Mouse (Mus musculus): Measurements from ENCODE around the gene Calm2. TPM values are rescaled to one million over a fixed set of nuclear protein-coding genes. Genes with fewer than 3 reads are reported as not detected.
A peak's percentile ranks its signal among the peaks of the same experiment; 100 is the strongest.

The Calm2 gene
- total RNA-seq, 2 experiments from 2014 or later: 477 to 1,690 TPM

- ATAC-seq (replicated peaks; ENCODE audit: poor library complexity, severe bottlenecking): no peak
Observed at GRCm38 (mm10) chr17:87406646-87407045, 40.1 kb downstream of the Calm2 start.

- peak; percentile 99 for ATAC-seq (replicated peaks; ENCODE audit: poor library complexity, severe bottlenecking)
Observed at GRCm38 (mm10) chr17:87405576-87405975, 41.2 kb downstream of the Calm2 start.

DNA sequence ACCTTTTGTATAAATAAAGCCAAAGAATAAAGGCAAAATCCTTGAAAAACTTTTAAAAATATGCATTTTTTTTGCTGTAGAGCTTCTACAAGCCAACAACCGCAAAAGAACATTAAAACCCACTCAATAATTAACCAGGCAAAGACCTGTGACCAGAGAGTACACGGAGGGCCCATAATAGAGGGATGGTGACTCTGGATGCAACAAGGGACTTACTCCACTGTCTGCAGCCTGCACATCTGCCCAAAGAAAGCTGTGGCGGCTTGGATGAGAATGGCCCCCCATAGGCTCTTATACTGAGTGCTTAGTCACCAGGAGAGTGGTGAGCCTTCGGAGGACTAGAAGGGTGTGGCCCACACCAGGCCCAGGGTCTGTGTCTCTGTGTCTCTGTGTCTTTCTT is 43.3 kb downstream of the Calm2 start:
- ATAC-seq (replicated peaks; ENCODE audit: poor library complexity, severe bottlenecking): no peak

- ATAC-seq (replicated peaks; ENCODE audit: poor library complexity, severe bottlenecking): no peak
Observed at GRCm38 (mm10) chr17:87402444-87402843, 44.3 kb downstream of the Calm2 start.

DNA sequence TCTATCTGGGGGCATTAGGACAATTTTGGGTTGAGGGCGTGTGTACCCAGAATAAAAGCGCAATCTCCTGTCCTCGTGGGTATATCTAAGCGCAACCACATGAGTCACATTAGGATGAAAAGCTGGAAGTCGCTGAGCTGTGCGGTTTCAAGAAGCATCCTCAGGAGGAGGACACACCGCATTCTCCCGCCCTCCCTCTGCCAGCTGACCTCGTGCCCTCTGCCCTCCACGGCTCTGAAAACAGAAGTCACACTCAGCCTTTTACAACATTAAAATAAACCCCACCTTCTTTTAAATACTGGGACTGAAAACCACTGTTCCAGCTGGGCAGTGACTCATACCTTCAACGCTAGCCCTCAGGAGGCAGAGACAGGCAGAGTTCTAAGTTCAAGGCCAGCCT is 49.6 kb downstream of the Calm2 start:
- peak; percentile 80 for ATAC-seq (replicated peaks; ENCODE audit: poor library complexity, severe bottlenecking)

- ATAC-seq (replicated peaks; ENCODE audit: poor library complexity, severe bottlenecking): peak; percentile 38; the same call in 1 of the 2 replicates
Observed at GRCm38 (mm10) chr17:87391242-87391641, 55.5 kb downstream of the Calm2 start.

DNA sequence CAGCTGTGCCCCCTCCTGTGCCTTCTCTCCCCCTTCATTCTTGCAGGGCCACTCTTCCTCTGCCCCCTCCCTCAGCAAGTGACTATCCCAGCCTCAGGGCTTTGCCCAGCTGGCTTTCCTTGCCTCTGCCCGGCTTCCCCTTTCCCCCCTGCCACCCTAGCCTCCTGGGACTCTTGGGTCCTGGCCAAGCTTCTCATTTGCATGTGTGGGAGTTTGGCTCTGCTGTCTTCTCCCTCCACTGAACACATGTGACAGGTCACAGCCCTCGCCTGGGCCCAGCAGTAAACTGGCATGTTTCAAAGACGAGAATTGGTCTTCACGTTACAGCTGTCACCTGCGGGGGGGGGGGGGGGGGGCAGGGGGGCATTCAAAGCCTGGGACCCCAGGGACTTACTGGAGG is 59.7 kb downstream of the Calm2 start:
- peak; percentile 56 for ATAC-seq (replicated peaks; ENCODE audit: poor library complexity, severe bottlenecking)

DNA sequence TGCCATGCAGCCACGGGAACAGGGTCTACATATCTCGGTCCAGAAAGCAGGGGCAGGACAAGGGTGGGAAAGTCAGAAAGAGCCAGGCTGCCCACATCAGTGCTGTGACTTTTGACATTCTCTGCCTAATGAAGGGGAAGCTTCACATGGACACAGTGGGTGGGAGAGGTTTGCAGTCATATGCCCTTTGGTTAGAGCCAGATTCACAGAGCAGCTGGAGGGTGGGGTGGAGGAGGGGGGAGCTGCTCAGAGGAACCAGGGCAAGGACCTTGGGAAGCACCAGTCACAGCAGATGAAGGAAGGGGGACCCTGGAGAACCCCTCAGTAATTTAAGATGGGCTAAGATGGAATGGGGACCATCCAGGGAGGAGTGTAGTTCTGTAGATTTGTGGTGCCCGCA is 60.9 kb downstream of the Calm2 start:
- ATAC-seq (replicated peaks; ENCODE audit: poor library complexity, severe bottlenecking): no peak

Other genes with a start within 250 kb of the Calm2 start
- gene Mcfd2, start 181.0 kb downstream of the Calm2 start, total RNA-seq (2014; fragmentation: Nextera tagmentation): 64.9 and 73.6 TPM in 2 replicates
- 112 and 128 TPM in 2 replicates for gene Mcfd2, start 181.0 kb downstream of the Calm2 start, total RNA-seq (2017)
- 68.9 and 94.1 TPM in 2 replicates for gene Ttc7, start 164.0 kb downstream of the Calm2 start, total RNA-seq (2014; fragmentation: Nextera tagmentation)
- gene Ttc7, start 164.0 kb downstream of the Calm2 start, total RNA-seq (2017): 42.2 and 46.7 TPM in 2 replicates
- gene Stpg4, start 19.2 kb downstream of the Calm2 start, total RNA-seq (2014; fragmentation: Nextera tagmentation): not detected in 2 replicates
- not detected in 2 replicates for gene Stpg4, start 19.2 kb downstream of the Calm2 start, total RNA-seq (2017)
- gene Epcam, start 189.0 kb upstream of the Calm2 start, total RNA-seq (2014; fragmentation: Nextera tagmentation): not detected in 2 replicates
- 0.15 and 0.26 TPM in 2 replicates for gene Epcam, start 189.0 kb upstream of the Calm2 start, total RNA-seq (2017)
- 51.5 and 51.7 TPM in 2 replicates for gene Msh2, start 225.4 kb upstream of the Calm2 start, total RNA-seq (2014; fragmentation: Nextera tagmentation)
- 83.1 and 94.5 TPM in 2 replicates for gene Msh2, start 225.4 kb upstream of the Calm2 start, total RNA-seq (2017)

Measured in granulocyte monocyte progenitor cell, adult 5-6 weeks (primary cell).